Mouse (Mus musculus): Measurements from ENCODE around the gene Tlcd1.

Gene Tlcd1

DNA sequence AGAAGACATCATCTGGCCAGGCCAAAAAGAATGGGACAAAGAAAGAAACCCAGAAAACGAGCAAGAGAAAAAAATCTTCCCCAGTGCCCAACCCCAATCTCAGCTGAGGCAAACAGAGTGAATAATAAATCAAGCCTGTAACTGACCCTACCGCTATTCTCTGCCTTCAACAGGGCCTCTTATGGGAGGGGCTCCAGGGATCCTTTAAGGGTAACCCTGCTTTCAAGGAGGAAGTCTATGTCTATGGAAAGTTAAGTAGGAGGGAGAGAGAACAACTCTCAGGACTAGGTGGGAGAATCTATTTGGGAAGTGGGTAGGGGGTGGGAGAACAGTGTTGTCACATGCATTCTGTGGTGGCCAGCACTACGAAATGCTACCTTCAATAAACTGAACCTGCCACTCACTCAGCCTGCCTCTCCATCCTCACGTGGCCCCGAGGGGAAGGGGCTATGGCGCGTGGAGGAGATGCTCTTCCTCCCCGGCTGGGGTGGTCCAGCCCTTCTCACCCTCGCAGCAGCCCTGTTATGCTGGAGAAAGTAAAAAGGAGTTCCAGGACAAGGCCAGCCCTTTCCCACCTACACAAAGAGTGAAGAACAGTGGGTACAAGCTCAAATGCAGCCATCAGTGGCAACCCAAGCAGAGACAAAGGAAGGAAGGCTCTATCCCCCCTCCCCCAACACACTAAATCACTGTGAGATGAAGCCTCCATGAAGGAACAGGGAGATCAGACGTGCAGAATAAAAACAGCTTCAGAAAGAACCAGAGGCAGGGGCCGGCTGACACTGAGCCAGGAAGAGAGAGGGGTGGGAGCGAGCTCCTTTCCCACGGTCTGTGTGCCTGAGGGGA lies 29.1 kb downstream of the Tlcd1 start:
- DNase-seq (ENCODE audit: low spot score), result no peak

DNA sequence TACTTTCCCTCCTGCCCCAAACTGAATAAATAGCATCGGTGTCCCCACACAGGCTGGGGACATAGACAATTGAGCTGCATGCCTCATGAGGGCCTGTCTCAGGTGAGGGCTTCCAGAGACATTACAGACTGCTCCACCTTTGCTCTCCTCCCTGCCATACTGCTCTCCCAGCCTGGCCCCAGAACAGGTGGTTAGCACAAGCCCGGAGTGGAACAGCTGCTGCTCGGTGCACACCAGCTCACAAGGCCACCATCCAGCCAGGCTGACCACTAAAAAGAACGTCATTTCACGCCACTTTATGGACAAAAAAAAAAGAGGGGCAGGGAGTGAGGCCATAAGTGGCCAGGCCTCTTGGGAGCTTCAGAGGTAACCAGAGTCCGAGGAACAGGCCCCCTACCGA lies 30.7 kb downstream of the Tlcd1 start:
- no peak for DNase-seq (ENCODE audit: low spot score)

DNA sequence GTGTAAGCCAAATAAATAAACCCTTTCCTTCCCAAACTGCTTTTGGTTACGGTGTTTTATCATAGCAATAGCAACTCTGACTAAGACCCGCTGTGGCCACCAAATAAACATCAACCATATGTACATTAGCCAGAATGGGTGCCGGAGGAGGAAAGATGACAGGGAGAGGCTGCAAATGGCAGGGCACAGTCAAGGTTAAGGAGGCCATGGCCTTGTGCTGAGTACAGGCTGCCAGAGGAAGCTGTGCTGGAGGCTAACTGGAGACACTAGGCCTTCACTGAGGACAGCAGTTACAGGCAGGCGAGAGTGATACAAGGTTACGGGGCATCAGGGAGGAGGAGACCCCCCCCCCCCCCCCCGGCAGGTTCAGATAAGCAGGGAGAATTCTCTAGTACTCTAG lies 33.4 kb downstream of the Tlcd1 start:
- no peak for DNase-seq (ENCODE audit: low spot score)

DNA sequence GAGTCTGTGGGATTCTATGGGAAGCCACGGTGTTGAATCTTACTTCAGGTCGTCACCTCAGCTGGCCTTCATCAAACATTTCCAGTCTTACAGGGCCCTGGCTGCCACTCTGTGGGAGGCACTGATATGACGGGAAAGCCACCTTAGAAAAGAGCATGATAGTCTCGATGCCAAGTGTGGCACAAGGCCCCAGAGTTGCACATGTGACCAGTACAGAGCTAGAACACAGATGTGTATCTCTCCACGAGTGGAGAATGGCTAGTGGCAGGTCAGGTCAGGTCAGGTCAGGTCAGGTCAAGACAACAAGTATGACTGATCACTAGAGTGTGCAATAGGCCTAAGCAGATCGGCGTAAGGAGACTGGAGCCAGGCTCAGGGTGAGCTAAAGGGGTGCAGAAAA lies 34.1 kb downstream of the Tlcd1 start:
- DNase-seq (ENCODE audit: low spot score), result no peak

DNA sequence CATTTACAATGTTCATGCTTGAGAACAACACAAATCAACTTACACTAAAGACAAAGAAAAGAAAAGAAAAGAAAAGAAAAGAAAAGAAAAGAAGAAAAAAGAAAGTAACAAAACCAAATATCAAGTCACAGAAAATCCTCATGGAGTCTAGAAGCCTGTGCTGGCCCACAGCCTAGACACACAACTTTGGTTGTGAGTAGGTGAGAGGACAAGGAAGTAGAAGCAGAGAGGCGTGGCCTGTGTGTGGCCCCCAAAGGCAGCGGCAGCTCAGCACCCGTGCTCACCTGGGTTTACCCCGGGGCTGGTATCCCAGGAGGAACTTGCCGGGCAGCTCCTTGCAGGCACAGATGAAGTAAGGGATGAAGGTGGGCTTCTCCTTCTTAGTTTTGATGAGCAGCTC lies 35.0 kb downstream of the Tlcd1 start:
- no peak for DNase-seq (ENCODE audit: low spot score)

DNA sequence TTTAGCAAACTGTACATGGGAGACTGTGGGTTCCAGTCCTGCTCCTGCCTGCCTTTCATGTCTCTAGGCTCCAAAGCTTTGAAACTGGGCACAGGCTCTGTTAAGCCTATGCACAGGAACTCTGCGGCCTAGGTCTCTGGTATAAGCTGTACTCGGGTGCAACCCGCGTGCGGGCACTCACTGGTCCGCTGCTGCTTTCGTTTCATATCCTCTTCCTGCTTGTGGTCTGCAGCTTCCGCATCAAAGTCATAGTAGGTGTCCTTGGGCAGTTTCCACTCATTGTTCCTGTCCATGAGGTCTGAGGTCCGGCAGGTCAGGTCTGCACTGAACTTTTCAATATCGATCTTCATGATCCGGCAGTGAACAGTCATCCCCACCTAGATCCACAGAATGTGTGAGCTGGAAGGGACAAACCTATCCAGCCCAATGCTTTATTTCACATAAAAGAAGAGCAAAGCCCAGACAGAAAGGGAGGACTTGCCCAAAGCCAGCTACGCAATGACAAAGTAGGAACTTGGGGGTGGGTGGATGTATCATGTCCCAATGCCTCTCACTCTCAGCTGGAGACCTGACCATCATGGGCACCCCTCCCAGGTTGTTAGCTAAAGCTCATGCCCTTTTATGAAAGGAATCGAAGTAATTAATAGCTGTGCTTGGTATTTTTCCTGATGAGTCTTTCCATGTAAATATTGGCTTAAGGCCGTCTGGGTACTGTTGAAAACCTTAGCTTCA lies 36.7 kb downstream of the Tlcd1 start:
- no peak for DNase-seq (ENCODE audit: low spot score)

DNA sequence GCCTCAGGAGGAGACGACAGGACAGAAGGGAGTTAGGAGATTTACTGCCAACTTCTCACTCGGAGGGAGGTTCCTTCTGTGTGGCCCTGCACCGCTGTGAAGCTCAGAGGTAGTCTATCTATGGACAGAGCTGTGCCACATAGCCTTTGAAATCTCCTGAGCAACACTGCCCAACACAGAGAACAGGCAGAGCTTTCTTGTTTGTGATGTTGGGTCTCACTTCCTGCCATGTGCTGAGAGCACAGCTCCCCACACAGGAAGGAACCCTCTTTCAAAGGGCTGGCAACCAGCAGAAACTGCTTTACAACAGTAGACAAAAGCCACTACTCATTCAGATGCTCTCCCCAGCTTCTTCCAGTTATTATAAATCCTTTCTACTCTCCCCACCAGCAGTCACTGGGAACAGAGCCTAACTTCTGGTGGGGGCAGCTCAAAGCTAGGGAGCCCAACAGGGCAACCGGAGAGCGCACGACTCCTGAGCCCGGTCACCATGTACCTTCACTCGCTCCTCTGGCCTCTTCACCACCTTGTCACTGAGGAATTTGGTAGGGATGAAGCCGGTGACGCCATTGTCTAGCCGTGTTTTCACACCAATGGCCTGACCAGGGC lies 39.3 kb downstream of the Tlcd1 start:
- no peak for DNase-seq (ENCODE audit: low spot score)

DNA sequence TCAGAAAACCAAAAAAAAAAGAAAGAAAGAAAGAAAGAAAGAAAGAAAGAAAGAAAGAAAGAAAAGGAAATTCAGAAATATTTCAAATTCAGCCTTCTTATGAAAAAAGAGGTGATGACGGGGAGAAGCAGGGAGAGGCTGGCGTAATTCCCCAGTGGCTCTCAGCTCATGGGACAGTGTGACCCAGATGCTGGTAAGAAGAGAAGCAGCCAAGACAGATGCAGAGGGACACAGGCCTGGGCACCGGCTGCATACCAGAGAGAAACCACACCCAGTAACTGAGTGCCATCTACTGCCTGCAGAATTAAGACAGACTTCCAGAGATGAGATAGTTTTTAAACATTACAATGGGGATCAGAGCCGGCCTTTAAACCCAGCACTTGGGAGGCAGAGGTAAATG lies 47.1 kb downstream of the Tlcd1 start:
- DNase-seq (ENCODE audit: low spot score), result no peak
